21 mouse cellular contexts compared by ENCODE assay signal in the genomic region with DNA sequence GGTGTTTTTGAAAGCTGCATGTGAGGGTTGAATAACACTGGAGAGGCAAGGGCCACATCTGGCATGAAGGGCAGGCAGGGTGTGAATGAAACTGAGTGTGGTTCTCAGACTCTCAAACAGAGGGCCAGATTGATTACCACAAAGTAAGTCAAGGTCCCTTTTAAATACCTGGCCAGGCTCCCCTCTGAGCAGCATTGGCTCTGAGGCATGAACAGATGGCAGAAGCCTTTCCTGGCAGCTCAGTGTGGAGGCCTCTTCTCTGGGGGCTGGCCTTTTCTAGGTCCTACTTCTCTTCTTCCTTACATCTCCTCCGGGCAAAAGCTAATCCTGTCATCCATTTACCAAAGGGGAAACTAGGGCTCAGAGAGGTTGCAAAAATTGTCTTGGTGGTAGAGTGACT.
DNase-seq lines count a peak whose midpoint lies in the region; TF ChIP-seq lines count a peak whose summit lies in the region.
"Had no signal": no experiment of that assay in that cellular context is flagged by ENCODE, and none has a peak within 500 bp of the region (broad histone marks: within the 10 kb centered on the region; RNA-seq: fewer than 3 reads in every experiment).

No protein-coding gene starts in this region.

- no peaks in the 10 kb centered on the region for H3K36me3 ChIP-seq in forebrain, embryonic 10.5 days (replicated peaks)
- H3K36me3 ChIP-seq: embryonic facial prominence, embryonic 13.5 days; liver, embryonic 13.5 days; midbrain, embryonic 15.5 days; neural tube, embryonic 13.5 days had no signal

- H3K27me3 ChIP-seq in cerebellum, adult 2 months (ENCODE audit: control insufficient read depth, insufficient read depth, low read length): no peaks in the 10 kb centered on the region
- no peaks in the 10 kb centered on the region for H3K27me3 ChIP-seq in forebrain, embryonic 10.5 days (ENCODE audit: poor library complexity, severe bottlenecking)
- H3K27me3 ChIP-seq: embryonic facial prominence, embryonic 13.5 days; forebrain, embryonic 13.5 days; liver, embryonic 13.5 days; midbrain, embryonic 15.5 days; neural tube, embryonic 13.5 days had no signal

- 11% methylated on average over 1 of the region's 1 CpGs for WGBS in cerebellum, adult 2 months
- WGBS in forebrain, embryonic 10.5 days: 82% methylated on average over 1 of the region's 1 CpGs

- no peak for TF ChIP-seq POLR2A in bone marrow macrophage, adult 2 months (IDR thresholded peaks at IDR 0.05; ENCODE audit: borderline replicate concordance, low read depth, low read length)
- no peak for TF ChIP-seq POLR2A in cerebellum, adult 2 months (IDR thresholded peaks at IDR 0.05; ENCODE audit: borderline replicate concordance, insufficient read depth, low read length)

- no peak for DNase-seq in gastrocnemius, adult 2 months
- DNase-seq in gastrocnemius, postnatal 14 days: no peak
- peak; percentile 78 to 86 for DNase-seq in cerebellum, adult 2 months
- DNase-seq in cerebellum, postnatal 25 days: peak; percentile 82 to 84
- DNase-seq in lung, postnatal 14 days: no peak
- no peak for DNase-seq in adipocyte (ENCODE audit: low spot score)
- no peak for DNase-seq in forebrain, embryonic 10.5 days (ENCODE audit: extremely low spot score, low spot score)
- DNase-seq: adrenal gland, postnatal 36 days; liver, embryonic 13.5 days; lung, adult 2 months; retina, postnatal 1 day; right cerebral cortex, postnatal 25 days; spleen, adult 18-20 months had no signal

- H3K4me3 ChIP-seq in gastrocnemius, adult 2 months: no peak overlapping the region
- H3K4me3 ChIP-seq in bone marrow macrophage, adult 2 months (ENCODE audit: insufficient read depth, low read length): no peak overlapping the region
- no peak overlapping the region for H3K4me3 ChIP-seq in cerebellum, adult 2 months (replicated peaks; ENCODE audit: insufficient read depth, low read depth, low read length)
- no peak overlapping the region for H3K4me3 ChIP-seq in forebrain, embryonic 10.5 days
- H3K4me3 ChIP-seq: embryonic facial prominence, embryonic 13.5 days; erythroblast, embryonic 14.5 days; forebrain, embryonic 13.5 days; liver, embryonic 13.5 days; midbrain, embryonic 15.5 days; myocyte; neural tube, embryonic 13.5 days had no signal

- H3K9me3 ChIP-seq in forebrain, embryonic 10.5 days: no peaks in the 10 kb centered on the region
- H3K9me3 ChIP-seq: embryonic facial prominence, embryonic 13.5 days; forebrain, embryonic 13.5 days; liver, embryonic 13.5 days; midbrain, embryonic 15.5 days; neural tube, embryonic 13.5 days had no signal

- intact Hi-C loops in gastrocnemius, adult 2 months (cut with DNase I): no loop called here
- intact Hi-C loops in gastrocnemius, postnatal 14 days (cut with DNase I; ENCODE audit: low total_unique reads): no loop called here

- TF ChIP-seq CTCF in gastrocnemius, adult 2 months (IDR thresholded peaks at IDR 0.05): no peak
- TF ChIP-seq CTCF in bone marrow macrophage, adult 2 months (IDR thresholded peaks at IDR 0.05; ENCODE audit: low read depth, low read length): no peak
- no peak for TF ChIP-seq CTCF in cerebellum, adult 2 months (IDR thresholded peaks at IDR 0.05; ENCODE audit: borderline replicate concordance, insufficient read depth, low read depth, low read length)

- peaks cover 62% of the 10 kb centered on the region for H3K4me1 ChIP-seq in bone marrow macrophage, adult 2 months (ENCODE audit: control insufficient read depth, insufficient read depth, low read length)
- peaks cover 49% of the 10 kb centered on the region for H3K4me1 ChIP-seq in cerebellum, adult 2 months (ENCODE audit: control insufficient read depth, insufficient read depth, low read length)
- H3K4me1 ChIP-seq in forebrain, embryonic 10.5 days: peaks cover 11% of the 10 kb centered on the region
- H3K4me1 ChIP-seq: forebrain, embryonic 13.5 days; midbrain, embryonic 15.5 days had no signal

- H3K27ac ChIP-seq in gastrocnemius, adult 2 months: peak overlapping the region; percentile 24; the same call in 1 of the 2 replicates
- H3K27ac ChIP-seq in bone marrow macrophage, adult 2 months (ENCODE audit: insufficient read depth, low read depth, low read length): 0 out of 2 replicates have a peak overlapping the region, but pooled peaks have one; percentile 6
- peak overlapping the region; percentile 48; the same call in 1 of the 2 replicates for H3K27ac ChIP-seq in cerebellum, adult 2 months (ENCODE audit: insufficient read depth, low read length)
- H3K27ac ChIP-seq in forebrain, embryonic 10.5 days: no peak overlapping the region
- H3K27ac ChIP-seq: embryonic facial prominence, embryonic 13.5 days; forebrain, embryonic 13.5 days; hindbrain, postnatal 0 days; liver, embryonic 13.5 days; midbrain, embryonic 15.5 days; neural tube, embryonic 13.5 days had no signal

Comparison
In these comparisons a context has a peak if more than half of its experiments do, and no peak if none do; other contexts are left out.
1. DNase-seq: peak in cerebellum, adult 2 months (2 of 2) and cerebellum, postnatal 25 days (2 of 2); none in gastrocnemius, adult 2 months (single experiment), gastrocnemius, postnatal 14 days (single experiment), lung, postnatal 14 days (single experiment), adipocyte (single experiment) and forebrain, embryonic 10.5 days (single experiment).